ENCODE assay signal across 20 mouse cellular contexts in the genomic region with DNA sequence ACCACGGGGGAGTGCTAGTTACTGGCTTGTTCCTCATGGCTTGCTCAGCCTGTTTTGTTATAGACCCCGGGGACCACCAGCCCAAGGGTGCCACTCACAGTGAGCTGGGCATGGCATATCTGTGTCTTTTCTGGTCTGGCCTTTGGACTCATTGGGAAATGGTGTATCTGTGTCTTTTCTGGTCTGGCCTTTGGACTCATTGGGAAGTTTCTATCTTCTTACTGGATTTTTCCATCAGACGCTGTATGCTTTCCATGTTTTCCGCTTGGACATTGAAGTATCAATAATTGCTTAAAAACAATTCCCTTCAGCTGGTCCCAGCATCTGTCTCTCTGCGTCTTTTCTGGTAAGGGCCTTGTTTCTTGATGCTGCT. TPM values are rescaled to one million over a fixed set of nuclear protein-coding genes. Genes with fewer than 3 reads are reported as not detected.
"Had no signal": no experiment of that assay in that cellular context is flagged by ENCODE, and none has a peak within 500 bp of the region (broad histone marks: within the 10 kb centered on the region; RNA-seq: fewer than 3 reads in every experiment).

No protein-coding gene starts in this region.

- H3K4me3 ChIP-seq: neural tube, embryonic 15.5 days; stomach, embryonic 15.5 days had no signal

- H3K9me3 ChIP-seq: neural tube, embryonic 15.5 days; stomach, embryonic 15.5 days had no signal

- H3K9ac ChIP-seq: neural tube, embryonic 15.5 days; stomach, embryonic 15.5 days had no signal

- DNase-seq: retina, postnatal 1 day; right cerebral cortex, adult 18-20 months; right cerebral cortex, postnatal 14 days; right cerebral cortex, postnatal 25 days; right cerebral cortex, postnatal 4 days; spleen, adult 18-20 months; thymus, adult 18-20 months; thymus, adult 2 months; thymus, postnatal 14 days; thymus, postnatal 25 days; thymus, postnatal 36 days; thymus, postnatal 4 days had no signal

- H3K27me3 ChIP-seq: neural tube, embryonic 15.5 days; stomach, embryonic 15.5 days had no signal

- H3K4me1 ChIP-seq: stomach, embryonic 15.5 days had no signal

- H3K36me3 ChIP-seq: neural tube, embryonic 15.5 days; stomach, embryonic 15.5 days had no signal

- H3K4me2 ChIP-seq: neural tube, embryonic 15.5 days; stomach, embryonic 15.5 days had no signal

- H3K27ac ChIP-seq: neural tube, embryonic 15.5 days; stomach, embryonic 15.5 days; stomach, postnatal 0 days had no signal

RNA-seq across cellular contexts. Expression of a gene that starts 12.7 kb away (rescaled TPM):
- total RNA-seq: neutrophil, adult 5-6 weeks had no signal
- polyA plus RNA-seq: small intestine, adult 2 months; spleen, adult 2 months; stomach, embryonic 14.5 days; stomach, postnatal 0 days; urinary bladder, adult 2 months had no signal
